Mouse (Mus musculus): ENCODE measurements at regions not wholly inside any gene's neighbourhood (a gene's known extent, or its start where the extent isn't known, plus 50 kb on each side); places are given as distances from the start of the nearest gene placed in this dataset.
A peak's percentile ranks its signal among the peaks of the same experiment; 100 is the strongest.

- DNase-seq = peak; percentile 84
Measured at GRCm38 (mm10) chr2:166433655-166434333, 278.3 kb upstream of the Sulf2 start.

DNA sequence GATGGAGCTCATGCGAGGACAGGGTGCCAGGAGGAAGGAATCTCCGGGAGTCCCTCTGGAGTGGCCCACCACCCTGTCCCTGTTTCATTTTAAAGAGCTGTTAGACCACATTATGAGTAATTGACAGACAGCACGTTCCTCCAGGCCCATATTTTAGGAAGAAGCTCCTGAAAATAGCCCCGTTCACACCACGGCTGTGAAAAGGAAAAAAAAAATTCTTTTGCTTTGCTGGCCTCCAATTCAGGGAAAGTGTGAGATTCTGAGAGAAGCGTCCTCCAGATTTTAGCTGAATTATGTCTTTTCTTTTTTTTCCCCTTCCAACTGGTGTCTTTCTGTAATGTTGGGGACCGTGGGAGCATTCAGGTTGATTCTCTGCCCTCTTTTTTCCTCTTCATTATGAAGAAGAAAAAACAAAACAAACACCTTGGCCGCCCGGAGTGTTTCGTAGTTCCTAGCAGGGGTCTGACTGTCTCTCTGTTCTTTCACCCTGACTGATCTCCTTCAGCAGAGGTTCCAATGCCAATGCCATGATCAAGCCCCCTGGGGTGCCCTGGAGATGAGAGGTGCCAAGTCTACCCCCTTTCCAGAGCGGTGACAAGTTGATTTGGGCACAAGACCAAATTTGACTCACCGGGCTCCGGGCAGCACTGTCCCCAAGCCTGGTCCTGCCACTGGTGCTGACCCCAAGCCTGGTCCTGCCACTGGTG, 277.6 kb upstream of the Sulf2 start:
- DNase-seq = no peak

GRCm38 (mm10) chr2:166432531-166432930, 277.1 kb upstream of the Sulf2 start:
- DNase-seq = no peak

DNA sequence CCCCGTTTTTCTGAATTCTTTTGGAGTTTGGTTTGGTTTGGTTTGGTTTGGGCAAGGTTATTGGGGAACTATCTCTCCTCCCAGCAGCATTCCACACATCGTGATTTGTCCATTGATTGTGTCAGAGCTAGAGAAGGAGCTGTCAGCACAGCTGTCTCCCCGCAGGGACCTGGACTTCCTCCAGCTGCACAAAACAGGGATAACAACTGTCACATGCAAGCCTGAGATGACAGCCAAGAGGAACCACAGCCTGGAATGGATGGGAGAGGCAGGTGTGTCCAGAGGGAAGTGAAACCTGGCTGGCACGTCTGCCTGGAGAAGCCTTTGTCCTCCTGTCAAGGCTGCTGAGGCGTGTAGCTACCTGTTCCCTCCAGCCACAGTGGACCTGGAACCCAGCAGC, 274.5 kb upstream of the Sulf2 start:
- DNase-seq = peak; percentile 57

GRCm38 (mm10) chr2:166429494-166429893, 274.0 kb upstream of the Sulf2 start:
- no peak for DNase-seq

DNA sequence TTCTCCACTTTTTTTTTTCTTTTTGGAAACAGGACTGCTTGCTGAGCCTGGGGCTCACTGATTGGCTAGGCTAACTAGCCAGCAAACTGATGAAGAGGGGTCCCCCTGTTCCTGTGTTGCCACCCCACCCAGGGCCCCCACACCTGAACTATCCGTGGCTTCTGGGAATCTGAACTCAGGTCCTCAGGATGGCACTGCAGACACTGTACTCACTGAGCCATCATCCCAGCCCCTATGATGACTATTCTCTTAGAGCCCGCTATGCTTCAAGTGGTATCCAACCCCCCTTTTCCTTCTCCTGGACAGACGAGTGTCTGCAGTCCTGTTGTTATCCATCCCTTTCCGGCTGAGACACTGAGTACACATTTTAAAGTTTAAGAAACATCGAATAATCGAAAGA, 271.9 kb upstream of the Sulf2 start:
- no peak for DNase-seq

GRCm38 (mm10) chr2:166426960-166427359, 271.5 kb upstream of the Sulf2 start:
- peak; percentile 80 for DNase-seq

DNA sequence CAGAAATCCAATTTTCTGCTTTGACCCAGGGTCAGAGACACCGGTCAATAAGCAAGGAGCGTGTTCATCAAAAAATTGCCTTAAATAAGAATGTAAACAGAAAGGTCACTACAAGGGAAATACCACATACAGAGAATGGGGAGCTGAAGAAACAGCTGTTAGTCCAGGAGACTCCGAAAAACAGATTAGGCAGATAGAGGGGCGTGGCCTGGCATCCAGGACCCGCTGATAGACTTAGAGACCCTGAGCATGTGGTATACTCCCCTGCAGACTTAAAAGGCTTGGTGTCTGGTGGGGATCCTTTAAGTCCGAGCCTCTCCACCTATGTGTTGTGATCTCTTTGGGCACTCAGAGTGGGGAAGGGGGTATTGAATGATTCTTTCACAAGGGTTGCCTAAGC, 271.0 kb upstream of the Sulf2 start:
- no peak for DNase-seq

GRCm38 (mm10) chr2:166425141-166425540, 269.7 kb upstream of the Sulf2 start:
- no peak for DNase-seq

DNA sequence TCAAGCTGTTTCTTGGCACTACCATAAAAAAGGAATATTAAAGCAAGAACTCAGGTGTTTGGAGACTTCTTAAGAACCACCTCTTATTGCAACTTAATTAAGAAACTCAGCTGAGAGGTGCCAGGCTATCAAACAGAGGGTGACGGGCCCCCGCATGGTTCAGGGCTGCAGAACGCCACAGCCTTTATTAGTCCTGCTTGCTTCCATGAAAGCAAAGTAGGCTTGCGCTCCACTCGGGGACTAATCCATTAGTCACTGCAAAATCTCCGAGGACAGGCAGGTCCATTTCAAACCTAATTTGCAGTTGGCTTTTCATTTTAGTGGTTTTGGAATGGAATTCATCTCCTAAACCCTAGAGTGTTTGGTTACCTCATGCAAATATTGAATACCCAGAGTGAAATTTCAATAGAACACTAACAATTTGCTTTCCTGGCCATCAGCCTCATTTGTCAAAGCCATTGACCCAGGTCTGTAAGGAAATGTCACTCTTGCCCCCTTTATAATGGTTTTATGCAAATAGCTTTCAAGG, 267.7 kb upstream of the Sulf2 start:
- DNase-seq = no peak

GRCm38 (mm10) chr2:166420275-166420674, 264.8 kb upstream of the Sulf2 start:
- DNase-seq = no peak

GRCm38 (mm10) chr2:166419271-166419670, 263.8 kb upstream of the Sulf2 start:
- DNase-seq = no peak

- DNase-seq = no peak
Measured at GRCm38 (mm10) chr2:166418279-166418678, 262.8 kb upstream of the Sulf2 start.

DNA sequence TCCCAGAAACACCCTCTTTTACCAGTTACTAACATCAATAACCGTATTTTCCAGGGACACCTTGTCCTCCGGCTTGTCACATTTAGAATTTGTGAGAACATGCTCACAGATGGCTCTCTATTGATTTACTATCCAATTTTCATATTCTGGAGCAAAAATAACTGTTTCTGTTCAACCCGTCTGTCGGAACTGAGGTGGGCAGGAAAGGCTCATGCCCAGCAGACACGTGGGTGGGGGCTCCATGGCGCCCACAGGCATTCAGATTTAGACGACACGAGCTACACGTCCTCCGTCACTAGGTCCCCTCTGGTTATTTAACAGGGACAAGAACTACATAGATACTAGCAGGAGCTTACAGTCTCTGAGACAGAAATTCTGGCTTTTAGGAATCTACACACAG, 262.2 kb upstream of the Sulf2 start:
- DNase-seq = no peak

DNA sequence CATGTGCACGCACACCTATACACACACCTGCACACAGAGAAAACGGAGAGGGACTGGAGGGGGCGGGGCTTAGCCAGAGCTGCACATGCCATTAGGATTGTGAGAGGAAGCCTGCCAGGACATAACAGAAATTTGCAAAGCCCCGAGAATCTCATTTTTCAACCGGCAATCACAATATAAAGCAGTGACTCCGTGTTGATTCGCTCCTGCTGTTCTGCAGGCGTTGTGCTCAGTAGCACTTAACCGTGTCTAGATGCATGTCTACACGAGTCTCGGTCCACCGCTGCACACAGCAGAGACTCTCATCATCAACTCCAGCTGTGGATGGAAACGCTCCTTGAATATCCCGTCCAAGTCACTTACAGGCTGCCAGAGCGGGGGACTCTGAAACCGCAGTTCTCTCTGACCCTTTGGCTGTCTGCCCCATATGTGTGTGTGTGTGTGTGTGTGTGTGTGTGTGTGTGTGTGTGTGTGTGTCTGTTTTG, 260.1 kb upstream of the Sulf2 start:
- peak; percentile 83 for DNase-seq

DNA sequence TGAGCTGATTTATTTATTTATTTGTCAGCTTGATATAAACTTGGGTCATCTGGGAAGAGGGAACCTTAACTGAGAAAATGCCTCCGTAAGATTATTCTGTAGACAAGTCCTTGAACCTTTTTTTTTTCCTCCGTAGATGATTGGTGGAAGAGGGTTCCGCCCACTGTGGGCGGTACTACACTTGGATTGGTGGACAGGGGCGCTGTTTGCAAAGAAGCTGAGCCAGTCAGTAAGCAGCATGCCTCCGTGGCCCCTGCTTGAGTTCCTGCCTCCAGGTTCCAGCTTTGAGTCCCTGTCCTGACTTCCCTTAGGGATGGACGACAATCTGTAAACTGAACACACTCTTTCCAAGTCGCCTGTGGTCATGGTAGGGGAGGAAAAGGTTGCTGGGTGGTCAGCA, 259.4 kb upstream of the Sulf2 start:
- no peak for DNase-seq

DNA sequence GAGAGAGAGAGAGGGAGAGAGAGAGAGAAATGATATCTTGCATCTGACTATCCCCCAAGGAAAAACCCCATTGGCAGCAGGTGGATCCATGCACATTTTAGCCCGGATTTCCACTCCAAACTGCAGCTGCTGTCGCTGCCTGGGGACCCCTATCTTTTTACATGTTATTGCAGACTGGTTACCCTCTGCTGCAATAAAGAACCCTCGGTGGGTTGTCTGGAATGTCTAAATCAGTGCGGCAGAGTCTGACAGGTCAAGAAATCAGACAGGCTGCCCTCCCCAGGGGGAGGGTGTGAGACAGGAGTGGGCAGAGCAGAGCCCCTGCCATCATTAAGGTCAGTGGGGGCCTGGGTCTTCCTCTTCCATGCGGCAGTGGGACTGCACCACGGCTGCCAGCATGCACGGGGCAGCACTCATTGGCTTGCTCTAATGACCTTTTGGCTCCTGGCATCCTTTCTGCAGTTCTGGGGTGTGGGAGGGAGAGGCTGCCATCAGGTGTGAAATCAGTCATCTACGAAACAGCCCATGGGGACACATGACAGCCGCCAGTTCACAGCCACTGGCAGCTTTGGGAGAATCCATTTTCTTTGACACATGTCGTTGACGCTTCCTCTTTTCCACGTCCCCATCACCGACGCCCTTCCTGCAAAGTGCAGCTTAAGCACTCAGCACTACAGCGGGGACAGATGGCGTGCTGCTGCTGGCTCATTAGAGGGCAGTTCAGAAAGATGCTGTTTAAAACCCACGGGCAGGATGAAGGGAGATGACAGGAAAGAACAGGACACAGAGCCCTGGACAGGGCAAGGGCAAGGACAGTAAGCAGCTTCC, 256.8 kb upstream of the Sulf2 start:
- peak; percentile 36 for DNase-seq

- DNase-seq = no peak
Measured at GRCm38 (mm10) chr2:166409391-166409790, 253.9 kb upstream of the Sulf2 start.

DNA sequence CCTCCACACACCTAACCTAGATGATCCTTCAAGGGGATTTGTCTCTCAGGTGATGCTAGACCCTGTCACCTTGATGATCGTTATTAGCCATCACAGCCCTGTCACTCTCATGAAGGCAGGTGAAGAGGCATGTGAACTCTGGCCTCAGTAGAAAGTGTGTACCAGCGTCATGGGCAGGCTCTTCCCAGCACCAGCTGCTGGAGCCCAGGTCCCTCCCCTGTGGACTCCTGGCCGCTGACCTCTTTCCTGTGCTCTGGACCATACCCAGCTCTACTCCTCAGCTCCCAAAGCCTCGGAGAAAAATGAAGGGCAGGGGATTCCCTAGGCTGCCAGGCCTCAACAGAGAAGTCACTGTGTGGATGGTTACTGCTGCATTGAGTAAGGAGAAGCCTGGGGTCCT, 253.3 kb upstream of the Sulf2 start:
- no peak for DNase-seq

DNA sequence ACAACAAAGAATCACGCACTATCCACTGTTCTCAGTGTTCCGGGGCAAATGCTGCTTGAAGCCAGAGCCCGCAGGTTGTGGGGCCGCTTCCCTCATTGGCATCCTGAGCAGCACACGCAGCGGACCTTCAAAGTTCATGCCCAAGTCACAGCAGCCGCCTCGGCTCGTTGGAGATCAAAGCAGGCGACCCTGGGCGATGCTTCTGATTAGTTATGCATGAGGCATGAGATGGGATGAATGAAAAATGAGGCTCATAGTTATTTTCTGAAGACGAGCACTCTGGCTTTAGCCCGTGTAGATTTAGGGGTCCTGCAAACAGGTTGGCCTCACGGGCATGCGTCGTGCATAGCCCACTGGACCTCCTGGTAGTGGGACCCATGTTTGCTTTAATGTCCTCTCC, 252.5 kb upstream of the Sulf2 start:
- no peak for DNase-seq

GRCm38 (mm10) chr2:166406826-166407225, 251.4 kb upstream of the Sulf2 start:
- no peak for DNase-seq

- DNase-seq = peak; percentile 26
Measured at GRCm38 (mm10) chr2:166403319-166403718, 247.9 kb upstream of the Sulf2 start.

- DNase-seq = no peak
Measured at GRCm38 (mm10) chr2:166401860-166402259, 246.4 kb upstream of the Sulf2 start.

Data from lung, postnatal 10 days (tissue).